Mouse (Mus musculus) testis, adult 2 months (tissue): ENCODE results near the gene Aco2. TPM values are rescaled to one million over a fixed set of nuclear protein-coding genes. Genes with fewer than 3 reads are reported as not detected.
A peak's percentile ranks its signal among the peaks of the same experiment; 100 is the strongest.

ENCODE experiments used
- H3K27ac ChIP-seq: fragments of 200-500 bp; 2 replicates; pipeline ENCODE4 v1.5.1; 2012; ENCODE audit warnings: low read depth, low read length; ENCODE audit not compliant: control insufficient read depth, insufficient read depth
- H3K27me3 ChIP-seq: fragments of 200-500 bp; 2 replicates; pipeline ENCODE4 v1.6.1; 2012; ENCODE audit warnings: mild to moderate bottlenecking, low read length, moderate library complexity; ENCODE audit not compliant: control insufficient read depth, insufficient read depth
- H3K36me3 ChIP-seq: fragments of 200-500 bp; 2 replicates; pipeline ENCODE4 v1.6.1; 2012; ENCODE audit warnings: mild to moderate bottlenecking, low read length; ENCODE audit not compliant: control insufficient read depth, insufficient read depth
- H3K4me1 ChIP-seq: fragments of 200-500 bp; 2 replicates; pipeline ENCODE4 v1.6.1; 2012; ENCODE audit warnings: low read length; ENCODE audit not compliant: control insufficient read depth, insufficient read depth
- H3K4me3 ChIP-seq: fragments of 200-500 bp; 2 replicates; pipeline ENCODE4 v1.5.1; 2012; ENCODE audit warnings: low read depth, mild to moderate bottlenecking, low read length, moderate library complexity, mixed read lengths; ENCODE audit not compliant: control insufficient read depth
- CTCF ChIP-seq: fragments of 200-500 bp; IDR thresholded peaks from 2 replicates; pipeline ENCODE4 v1.5.1; 2012; ENCODE audit warnings: low read depth, mild to moderate bottlenecking, inconsistent platforms, low read length, moderate library complexity; ENCODE audit not compliant: control insufficient read depth, insufficient read depth, insufficient replicate concordance
- POLR2A ChIP-seq: fragments of 200-500 bp; IDR thresholded peaks from 2 replicates; pipeline ENCODE4 v1.6.1; 2012; ENCODE audit warnings: low read depth, mild to moderate bottlenecking, inconsistent platforms, low read length, moderate library complexity; ENCODE audit not compliant: control insufficient read depth
- polyA plus RNA-seq: library from polyadenylated mRNA; depleted of rRNA; stranded (reverse); fragments of >200 nt; gene quantifications from 2 replicates; pipeline ENCODE4 v1.2.3, GENCODE M21; 2012; rRNA removed

The Aco2 gene
- 112 and 118 TPM in 2 replicates for polyA plus RNA-seq

DNA sequence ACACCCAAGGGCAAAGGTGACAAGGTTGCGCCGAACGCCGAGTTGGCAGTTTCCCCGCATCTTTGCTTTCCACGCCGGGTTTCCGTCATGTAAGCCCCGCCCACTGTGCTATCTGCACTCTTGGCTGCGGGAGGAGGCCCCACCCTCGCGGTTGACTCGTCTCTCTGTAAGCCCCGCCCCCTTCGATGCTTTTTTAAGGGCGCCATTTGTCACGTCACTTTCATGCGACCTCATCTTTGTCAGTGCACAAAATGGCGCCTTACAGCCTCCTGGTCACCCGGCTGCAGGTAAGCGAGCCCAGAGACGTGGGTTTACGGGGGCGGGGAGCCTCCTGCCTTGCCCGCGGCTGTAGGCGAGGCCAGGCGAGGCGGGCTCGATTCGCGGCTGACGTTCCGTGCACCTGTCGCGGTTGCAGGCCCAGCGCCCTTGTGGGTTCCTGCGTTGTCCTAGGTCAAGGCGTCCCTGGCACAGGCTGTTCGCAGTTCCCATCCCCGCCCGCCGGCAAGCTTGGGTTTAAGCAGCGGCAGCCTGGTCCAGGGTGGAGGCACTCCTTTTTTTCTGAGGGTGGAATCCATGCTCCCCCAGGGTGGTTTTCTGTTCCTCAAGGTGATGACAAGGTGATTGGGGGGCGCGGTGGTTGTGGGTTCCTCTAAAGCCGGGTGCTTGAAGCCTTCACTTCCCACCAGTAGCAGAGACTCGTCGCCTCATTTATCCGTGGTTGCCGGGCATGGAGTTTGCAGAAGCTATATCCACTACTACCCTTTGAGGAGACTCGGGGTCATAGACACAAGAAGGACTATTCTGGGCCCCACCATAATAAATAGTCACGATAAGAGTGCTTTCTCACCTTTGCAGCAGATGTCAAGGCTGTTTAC, at the start of gene Aco2:
TSS of gene Aco2 (plus strand) at position 48 of the 875 bp plus-strand sequence.
- Histone ChIP-seq H3K4me1 (peaks cover 5% of the 10 kb centered on the region; the same call in 1 of the 2 replicates), H3K4me3 (peak within 1 kb of the TSS; percentile 99), H3K27ac (peak within 1 kb of the TSS; percentile 97), H3K36me3 (peaks cover 2% of the 10 kb centered on the region), H3K27me3 (no peaks in the 10 kb centered on the region)
- TF ChIP-seq POLR2A (peak; percentile 77), CTCF (no peak)

GRCm38 (mm10) chr15:81822631-81823030, 49.5 kb upstream of the Aco2 start:
- Histone ChIP-seq H3K4me3 (no peak overlapping the region), H3K27me3 (no peaks in the 10 kb centered on the region), H3K36me3 (peaks cover 5% of the 10 kb centered on the region), H3K27ac (no peak overlapping the region), H3K4me1 (no peaks in the 10 kb centered on the region)
- TF ChIP-seq POLR2A (no peak), CTCF (no peak)

- H3K36me3 ChIP-seq: peaks cover 5% of the 10 kb centered on the region
- TF ChIP-seq POLR2A: no peak
- no peak for TF ChIP-seq CTCF
These were observed 47.3 kb upstream of the Aco2 start for GRCm38 (mm10) chr15:81824832-81825231.

DNA sequence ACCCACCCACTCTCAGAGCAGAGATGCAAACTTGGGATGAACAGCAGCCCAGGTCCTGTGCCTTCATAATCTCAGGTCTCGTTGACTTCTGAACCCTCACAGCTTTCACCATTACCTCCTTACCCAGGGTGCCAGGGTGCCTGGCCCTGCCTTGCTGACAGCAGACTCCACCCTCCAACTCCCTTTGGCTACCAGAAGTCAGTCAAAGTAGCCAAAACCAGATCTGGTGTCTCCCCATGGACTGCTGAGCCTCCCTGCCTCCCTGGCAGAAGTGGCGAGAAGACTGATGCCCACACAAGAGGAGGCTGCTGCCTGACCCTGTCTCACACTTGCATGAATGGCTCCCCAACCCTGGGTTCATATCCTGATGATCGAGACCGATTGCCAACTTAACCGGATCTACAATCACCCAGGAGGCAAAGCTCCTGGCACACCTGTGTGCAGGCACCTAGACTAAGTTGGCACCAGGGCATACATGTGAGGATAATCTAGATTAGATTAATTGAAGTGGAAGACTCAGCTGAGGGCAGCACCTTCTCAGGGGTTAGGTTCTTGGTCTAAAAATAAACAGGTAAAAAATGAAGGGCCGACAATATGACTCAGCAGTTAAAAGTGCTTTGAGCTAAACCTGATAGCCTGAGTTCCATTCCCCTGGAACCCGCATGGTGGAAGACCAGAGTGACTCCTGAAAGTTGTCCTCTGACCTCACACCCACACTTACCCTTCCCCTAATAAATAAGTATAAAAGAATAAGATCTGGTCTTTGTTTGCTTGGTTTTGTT, 43.5 kb upstream of the Aco2 start:
- no peaks in the 10 kb centered on the region for H3K27me3 ChIP-seq
- H3K27ac ChIP-seq: no peak overlapping the region
- no peak overlapping the region for H3K4me3 ChIP-seq
- H3K36me3 ChIP-seq: peaks cover 3% of the 10 kb centered on the region; the same call in 1 of the 2 replicates
- H3K4me1 ChIP-seq: no peaks in the 10 kb centered on the region; the same call in 1 of the 2 replicates
- TF ChIP-seq CTCF: no peak
- no peak for TF ChIP-seq POLR2A

More at GRCm38 (mm10) chr15:81824832-81825231, 47.3 kb upstream of the Aco2 start:
- H3K4me3 ChIP-seq: peak overlapping the region; percentile 36; the same call in 1 of the 2 replicates
- H3K27me3 ChIP-seq: no peaks in the 10 kb centered on the region
- H3K4me1 ChIP-seq: no peaks in the 10 kb centered on the region
- no peak overlapping the region for H3K27ac ChIP-seq

- Histone ChIP-seq H3K27ac (no peak overlapping the region), H3K27me3 (no peaks in the 10 kb centered on the region)
- TF ChIP-seq CTCF (no peak), POLR2A (no peak)
These were observed 42.9 kb upstream of the Aco2 start for GRCm38 (mm10) chr15:81829208-81829580.

DNA sequence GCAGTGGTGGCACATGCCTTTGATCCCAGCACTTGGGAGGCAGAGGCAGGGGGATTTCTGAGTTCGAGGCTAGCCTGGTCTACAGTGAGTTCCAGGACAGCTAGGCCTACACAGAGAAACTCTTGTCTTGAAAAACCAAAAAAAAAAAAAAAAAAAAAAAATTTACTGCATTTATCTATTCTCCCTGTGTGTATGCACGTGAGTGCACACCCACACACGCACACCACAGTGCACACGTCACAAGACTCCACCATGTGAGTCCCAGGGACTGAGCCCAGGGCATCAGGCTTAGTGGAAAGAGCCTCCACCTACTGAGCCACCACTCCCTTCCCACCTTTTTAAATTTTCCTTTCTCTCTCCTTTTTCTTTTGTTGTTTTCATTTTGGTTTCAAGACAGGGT, 41.6 kb upstream of the Aco2 start:
- peaks cover 2% of the 10 kb centered on the region; the same call in 1 of the 2 replicates for H3K4me1 ChIP-seq
- no peaks in the 10 kb centered on the region for H3K27me3 ChIP-seq
- no peak overlapping the region for H3K4me3 ChIP-seq
- H3K36me3 ChIP-seq: no peaks in the 10 kb centered on the region
- no peak overlapping the region for H3K27ac ChIP-seq
- TF ChIP-seq CTCF (no peak), POLR2A (no peak)

More at GRCm38 (mm10) chr15:81829208-81829580, 42.9 kb upstream of the Aco2 start:
- Histone ChIP-seq H3K4me3 (no peak overlapping the region), H3K36me3 (peaks cover 3% of the 10 kb centered on the region; the same call in 1 of the 2 replicates), H3K4me1 (no peaks in the 10 kb centered on the region; the same call in 1 of the 2 replicates)
